14 mouse cellular contexts compared by ENCODE assay signal in genomic region chr17:85961653-85962052, GRCm38 (mm10).
"Had no signal": no experiment of that assay in that cellular context is flagged by ENCODE, and none has a peak within 500 bp of the region (broad histone marks: within the 10 kb centered on the region; RNA-seq: fewer than 3 reads in every experiment).

No protein-coding gene starts in this region.

- ATAC-seq: intestine, postnatal 0 days; liver, postnatal 0 days; midbrain, embryonic 13.5 days had no signal

- H3K9me3 ChIP-seq: limb, embryonic 12.5 days; liver, embryonic 13.5 days; lung, embryonic 15.5 days; midbrain, embryonic 13.5 days; neural tube, embryonic 12.5 days had no signal

- H3K27me3 ChIP-seq: limb, embryonic 12.5 days; lung, embryonic 15.5 days; midbrain, embryonic 13.5 days; neural tube, embryonic 12.5 days had no signal

- H3K4me3 ChIP-seq: limb, embryonic 12.5 days; liver, embryonic 13.5 days; lung, embryonic 15.5 days; midbrain, embryonic 13.5 days; neural tube, embryonic 12.5 days had no signal

- DNase-seq: kidney, adult 9 months; kidney, postnatal 10 days; layer of hippocampus, postnatal 36 days; liver; liver, embryonic 13.5 days; liver, postnatal 0 days; lung, postnatal 14 days; spleen, adult 18-20 months; thymus, postnatal 4 days had no signal

- H3K4me2 ChIP-seq: limb, embryonic 12.5 days; liver, embryonic 13.5 days; lung, embryonic 15.5 days; midbrain, embryonic 13.5 days; neural tube, embryonic 12.5 days had no signal

- H3K36me3 ChIP-seq: limb, embryonic 12.5 days; liver, embryonic 13.5 days; lung, embryonic 15.5 days; midbrain, embryonic 13.5 days; neural tube, embryonic 12.5 days had no signal

- H3K9ac ChIP-seq: limb, embryonic 12.5 days; liver, embryonic 13.5 days; liver, postnatal 0 days; lung, embryonic 15.5 days; midbrain, embryonic 13.5 days; neural tube, embryonic 12.5 days had no signal

- H3K4me1 ChIP-seq: liver, embryonic 13.5 days; lung, embryonic 15.5 days; neural tube, embryonic 12.5 days had no signal

- H3K27ac ChIP-seq: limb, embryonic 12.5 days; liver, embryonic 13.5 days; lung, embryonic 15.5 days; midbrain, embryonic 13.5 days; neural tube, embryonic 12.5 days had no signal
